Mouse (Mus musculus): ENCODE measurements around the gene Sh3bp4. TPM values are rescaled to one million over a fixed set of nuclear protein-coding genes. Genes with fewer than 3 reads are reported as not detected.

The Sh3bp4 gene
- 19.4 and 21.0 TPM in 2 replicates for polyA plus RNA-seq (2016; fragmentation: Nextera tagmentation; extraction: Ambion mirVana)

GRCm38 (mm10) chr1:89070103-89070700 is at the start of gene Sh3bp4:
Gene Sh3bp4, plus strand, starts transcription at chr1:89070415.
- H3K27me3 ChIP-seq: no peaks in the 10 kb centered on the region
- peak within 1 kb of the TSS; percentile 75 for H3K27ac ChIP-seq (replicated peaks)
- H3K9ac ChIP-seq (replicated peaks): peak within 1 kb of the TSS; percentile 78
- H3K4me3 ChIP-seq: peak within 1 kb of the TSS; percentile 72
- peak within 1 kb of the TSS; percentile 64 for H3K4me2 ChIP-seq (replicated peaks)
- ATAC-seq (ENCODE audit: low FRiP score, low read depth): peak; percentile 92
- H3K4me1 ChIP-seq: peaks cover 40% of the 10 kb centered on the region
- no peaks in the 10 kb centered on the region for H3K9me3 ChIP-seq
- WGBS: under 1% methylated on average over 56 of the region's 63 CpGs
- H3K36me3 ChIP-seq: no peaks in the 10 kb centered on the region

DNA sequence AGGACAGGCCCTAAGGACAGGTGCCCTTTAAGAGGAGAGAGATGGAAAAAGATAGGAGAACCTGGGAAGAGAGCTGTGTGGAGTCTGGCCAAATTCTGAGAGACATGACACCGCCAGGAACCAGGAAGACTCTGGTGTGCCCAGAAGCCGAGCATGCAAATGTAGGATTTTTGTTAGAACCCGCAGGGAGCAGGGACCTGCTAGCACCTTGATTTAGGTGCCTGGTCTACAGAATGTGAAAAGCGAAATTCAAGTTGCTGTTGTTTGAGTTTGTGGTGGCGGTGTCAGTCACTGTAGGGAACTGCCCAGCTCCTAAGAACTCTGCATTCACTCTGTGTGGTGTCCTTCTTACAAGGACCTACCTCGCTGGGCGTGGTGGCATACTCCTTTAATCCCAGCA is 47.2 kb upstream of the Sh3bp4 start:
- H3K36me3 ChIP-seq: no peaks in the 10 kb centered on the region
- no peak for ATAC-seq (ENCODE audit: low FRiP score, low read depth)
- WGBS: 73% methylated on average over 7 of the region's 7 CpGs

GRCm38 (mm10) chr1:89024696-89025612 is 45.3 kb upstream of the Sh3bp4 start:
- no peaks in the 10 kb centered on the region; the same call in 1 of the 2 replicates for H3K27me3 ChIP-seq
- H3K9ac ChIP-seq (replicated peaks): no peak overlapping the region
- no peak overlapping the region for H3K4me3 ChIP-seq
- no peaks in the 10 kb centered on the region for H3K4me1 ChIP-seq
- H3K9me3 ChIP-seq: no peaks in the 10 kb centered on the region
- no peak overlapping the region for H3K27ac ChIP-seq (replicated peaks)
- H3K4me2 ChIP-seq (replicated peaks): no peak overlapping the region
- no peaks in the 10 kb centered on the region for H3K36me3 ChIP-seq
- ATAC-seq (ENCODE audit: low FRiP score, low read depth): no peak
- 80% methylated on average over 9 of the region's 9 CpGs for WGBS

More for the DNA sequence above, 47.2 kb upstream of the Sh3bp4 start:
- Histone ChIP-seq H3K4me3 (no peak overlapping the region), H3K27ac (replicated peaks) (no peak overlapping the region), H3K4me1 (no peaks in the 10 kb centered on the region), H3K9ac (replicated peaks) (no peak overlapping the region), H3K4me2 (replicated peaks) (no peak overlapping the region), H3K27me3 (no peaks in the 10 kb centered on the region; the same call in 1 of the 2 replicates), H3K9me3 (no peaks in the 10 kb centered on the region)

DNA sequence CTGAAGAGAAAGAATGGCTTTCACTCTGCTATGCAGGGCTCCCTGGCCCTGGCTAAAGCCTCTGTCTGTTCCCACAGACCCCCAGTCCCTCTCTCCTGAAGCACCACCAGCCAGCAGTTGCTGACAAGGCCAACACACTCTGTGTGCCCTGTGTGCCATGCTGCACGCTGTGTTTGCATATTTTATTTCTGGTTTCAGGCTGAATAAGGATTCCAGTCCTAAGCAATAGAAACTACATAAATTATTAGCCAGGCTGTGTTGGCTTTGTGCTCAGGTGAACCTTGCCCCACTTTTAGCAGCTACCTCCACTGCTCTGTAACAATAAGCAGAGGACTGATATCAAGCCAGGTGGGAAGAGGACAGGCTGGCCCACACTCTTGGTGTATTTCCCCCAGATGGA is 44.2 kb upstream of the Sh3bp4 start:
- no peaks in the 10 kb centered on the region for H3K4me1 ChIP-seq
- H3K36me3 ChIP-seq: no peaks in the 10 kb centered on the region
- H3K4me2 ChIP-seq (replicated peaks): no peak overlapping the region
- 74% methylated on average over 1 of the region's 1 CpGs for WGBS
- H3K9ac ChIP-seq (replicated peaks): no peak overlapping the region
- no peaks in the 10 kb centered on the region for H3K9me3 ChIP-seq
- H3K27ac ChIP-seq (replicated peaks): no peak overlapping the region
- no peaks in the 10 kb centered on the region; the same call in 1 of the 2 replicates for H3K27me3 ChIP-seq
- ATAC-seq (ENCODE audit: low FRiP score, low read depth): no peak
- H3K4me3 ChIP-seq: no peak overlapping the region

DNA sequence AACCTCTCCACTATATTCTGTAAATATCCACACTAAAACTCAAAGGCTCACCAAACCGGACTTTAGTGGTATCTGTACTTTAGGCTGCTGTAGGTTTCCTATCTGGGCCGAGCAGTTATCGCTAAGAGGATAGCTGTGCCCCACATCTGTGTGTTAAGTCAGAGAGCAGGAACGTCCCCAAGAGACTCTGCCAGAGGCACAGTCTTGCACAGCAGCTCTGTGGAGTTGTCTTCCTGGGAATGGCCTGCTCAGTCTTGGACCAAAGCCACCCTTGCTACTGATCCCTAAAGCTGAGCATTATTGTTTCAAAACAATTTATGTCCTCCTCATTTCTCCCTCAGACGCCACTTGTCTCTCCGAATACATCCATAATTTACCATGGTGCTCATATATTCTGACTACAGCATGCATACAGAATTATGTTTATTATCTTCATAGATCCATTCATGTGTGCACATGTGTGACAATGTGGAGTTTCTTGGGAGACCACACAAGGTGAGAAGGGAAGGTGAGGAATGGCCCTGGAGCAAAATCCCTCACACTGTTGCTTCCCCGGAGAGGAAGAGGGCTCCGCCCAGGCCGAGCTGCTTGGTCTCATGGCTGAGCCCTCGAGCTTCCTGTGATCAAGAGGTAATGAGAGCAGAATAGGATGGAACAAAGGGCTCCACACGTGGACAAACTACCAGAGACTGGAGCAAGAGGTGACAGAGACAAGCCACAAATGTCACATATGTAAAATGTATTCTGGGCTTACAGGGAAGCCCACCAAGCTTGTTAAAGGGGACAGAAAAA is 40.9 kb upstream of the Sh3bp4 start:
- Histone ChIP-seq H3K4me2 (replicated peaks) (no peak overlapping the region), H3K36me3 (no peaks in the 10 kb centered on the region), H3K4me1 (no peaks in the 10 kb centered on the region), H3K9me3 (no peaks in the 10 kb centered on the region), H3K4me3 (no peak overlapping the region), H3K27me3 (no peaks in the 10 kb centered on the region), H3K9ac (replicated peaks) (no peak overlapping the region), H3K27ac (replicated peaks) (no peak overlapping the region)
- no peak for ATAC-seq (ENCODE audit: low FRiP score, low read depth)
- 82% methylated on average over 11 of the region's 11 CpGs for WGBS

DNA sequence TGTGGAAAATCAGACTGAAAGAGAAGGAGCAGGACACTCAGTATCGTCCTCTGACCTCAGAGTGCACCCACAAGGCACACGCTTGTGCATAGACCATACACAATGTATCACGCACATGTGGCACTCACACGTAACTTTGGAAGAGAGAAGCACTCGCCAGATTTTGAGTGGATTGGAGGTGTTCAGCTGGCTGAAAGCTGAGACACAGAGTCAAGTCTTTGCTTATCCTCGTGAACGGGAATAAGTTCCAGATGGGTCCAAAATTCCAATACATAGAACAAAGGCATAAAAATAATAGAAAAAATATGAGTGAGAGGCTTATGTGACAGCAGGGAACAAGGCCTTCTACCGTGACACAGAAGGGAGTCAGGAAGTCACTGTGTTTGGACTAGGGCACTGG is 36.6 kb upstream of the Sh3bp4 start:
- H3K4me2 ChIP-seq (replicated peaks): no peak overlapping the region
- no peaks in the 10 kb centered on the region for H3K36me3 ChIP-seq
- no peak overlapping the region for H3K9ac ChIP-seq (replicated peaks)
- H3K4me1 ChIP-seq: no peaks in the 10 kb centered on the region
- no peak overlapping the region for H3K4me3 ChIP-seq
- H3K27me3 ChIP-seq: no peaks in the 10 kb centered on the region
- H3K9me3 ChIP-seq: peaks cover 4% of the 10 kb centered on the region; the same call in 1 of the 2 replicates
- 73% methylated on average over 8 of the region's 8 CpGs for WGBS
- H3K27ac ChIP-seq (replicated peaks): no peak overlapping the region
- no peak for ATAC-seq (ENCODE audit: low FRiP score, low read depth)

GRCm38 (mm10) chr1:89034061-89034460 is 36.2 kb upstream of the Sh3bp4 start:
- no peaks in the 10 kb centered on the region for H3K27me3 ChIP-seq
- H3K9ac ChIP-seq (replicated peaks): no peak overlapping the region
- 80% methylated on average over 4 of the region's 4 CpGs for WGBS
- H3K9me3 ChIP-seq: peaks cover 4% of the 10 kb centered on the region; the same call in 1 of the 2 replicates
- no peak overlapping the region for H3K4me2 ChIP-seq (replicated peaks)
- H3K4me3 ChIP-seq: no peak overlapping the region
- no peaks in the 10 kb centered on the region for H3K36me3 ChIP-seq
- ATAC-seq (ENCODE audit: low FRiP score, low read depth): no peak
- H3K4me1 ChIP-seq: no peaks in the 10 kb centered on the region
- no peak overlapping the region for H3K27ac ChIP-seq (replicated peaks)

GRCm38 (mm10) chr1:89035115-89035514 is 35.1 kb upstream of the Sh3bp4 start:
- Histone ChIP-seq H3K27me3 (no peaks in the 10 kb centered on the region), H3K36me3 (no peaks in the 10 kb centered on the region), H3K4me3 (no peak overlapping the region), H3K9ac (replicated peaks) (no peak overlapping the region), H3K4me2 (replicated peaks) (no peak overlapping the region), H3K27ac (replicated peaks) (no peak overlapping the region), H3K9me3 (peaks cover 4% of the 10 kb centered on the region; the same call in 1 of the 2 replicates), H3K4me1 (no peaks in the 10 kb centered on the region)
- 82% methylated on average over 5 of the region's 5 CpGs for WGBS
- no peak for ATAC-seq (ENCODE audit: low FRiP score, low read depth)

DNA sequence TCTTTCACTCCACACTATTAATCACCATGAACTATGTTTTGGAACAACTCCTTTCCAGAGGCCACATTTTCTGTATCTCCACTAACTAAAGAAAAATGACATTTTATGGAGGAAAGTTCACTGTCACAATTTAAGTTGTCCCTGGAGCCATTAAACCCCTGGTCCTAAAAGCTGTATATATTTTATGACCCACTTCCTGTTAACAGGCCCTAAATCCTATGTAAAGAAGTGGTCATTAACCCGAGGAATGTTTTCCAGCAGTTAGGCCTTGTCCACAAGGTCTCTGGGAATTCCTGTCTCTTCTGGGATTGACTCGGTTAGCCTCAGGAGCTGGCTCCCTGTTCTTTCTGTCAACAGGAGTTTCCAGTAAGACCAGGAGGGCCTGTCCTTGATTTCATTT is 30.4 kb upstream of the Sh3bp4 start:
- ATAC-seq (ENCODE audit: low FRiP score, low read depth): no peak

DNA sequence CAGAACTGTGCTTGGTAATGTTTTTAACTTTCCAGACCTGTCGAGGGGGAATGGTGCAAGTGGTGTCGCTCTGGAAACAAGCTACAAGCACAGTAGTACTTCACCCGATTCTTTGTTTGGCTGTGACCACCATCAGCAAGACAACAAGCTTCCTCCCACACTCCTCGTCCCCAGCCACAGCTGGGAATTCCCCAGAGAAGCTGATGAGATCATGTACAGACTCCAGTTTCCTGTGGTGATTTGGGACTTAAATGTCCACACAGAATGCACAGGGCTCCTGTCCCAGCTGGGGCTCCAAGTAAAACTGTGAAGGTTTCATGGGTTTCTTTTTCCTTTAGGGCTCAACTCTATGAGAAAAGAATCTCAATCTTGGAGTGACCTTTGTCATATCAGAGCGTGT is 28.9 kb upstream of the Sh3bp4 start:
- 71% methylated on average over 5 of the region's 5 CpGs for WGBS
- Histone ChIP-seq H3K27ac (replicated peaks) (no peak overlapping the region), H3K4me1 (peaks cover 8% of the 10 kb centered on the region; the same call in 1 of the 2 replicates), H3K9ac (replicated peaks) (no peak overlapping the region), H3K4me3 (no peak overlapping the region), H3K36me3 (no peaks in the 10 kb centered on the region), H3K4me2 (replicated peaks) (no peak overlapping the region), H3K9me3 (peaks cover 4% of the 10 kb centered on the region; the same call in 1 of the 2 replicates), H3K27me3 (no peaks in the 10 kb centered on the region)
- no peak for ATAC-seq (ENCODE audit: low FRiP score, low read depth)

More for the DNA sequence above, 30.4 kb upstream of the Sh3bp4 start:
- H3K9ac ChIP-seq (replicated peaks): no peak overlapping the region
- no peaks in the 10 kb centered on the region for H3K27me3 ChIP-seq
- H3K4me2 ChIP-seq (replicated peaks): no peak overlapping the region
- WGBS: 84% methylated on average over 2 of the region's 2 CpGs
- H3K9me3 ChIP-seq: peaks cover 4% of the 10 kb centered on the region; the same call in 1 of the 2 replicates
- H3K4me1 ChIP-seq: no peaks in the 10 kb centered on the region
- no peak overlapping the region for H3K4me3 ChIP-seq
- H3K27ac ChIP-seq (replicated peaks): no peak overlapping the region
- no peaks in the 10 kb centered on the region for H3K36me3 ChIP-seq

GRCm38 (mm10) chr1:89042081-89042480 is 28.1 kb upstream of the Sh3bp4 start:
- Histone ChIP-seq H3K4me3 (no peak overlapping the region), H3K27ac (replicated peaks) (no peak overlapping the region), H3K9ac (replicated peaks) (no peak overlapping the region), H3K4me1 (peaks cover 8% of the 10 kb centered on the region; the same call in 1 of the 2 replicates), H3K36me3 (no peaks in the 10 kb centered on the region), H3K9me3 (peaks cover 2% of the 10 kb centered on the region; the same call in 1 of the 2 replicates), H3K27me3 (no peaks in the 10 kb centered on the region), H3K4me2 (replicated peaks) (no peak overlapping the region)
- ATAC-seq (ENCODE audit: low FRiP score, low read depth): no peak
- WGBS: 91% methylated on average over 4 of the region's 4 CpGs
